Mouse (Mus musculus) CD4-positive helper T cell, adult 2 months (primary cell): ENCODE measurements around the gene Aqp6.

Experiments
- DNase-seq: peaks from one replicate; pipeline ENCODE4 v3.0.0-alpha.2; 2012; ENCODE audit warnings: low read depth, missing footprints, low spot score

Gene Aqp6

DNA sequence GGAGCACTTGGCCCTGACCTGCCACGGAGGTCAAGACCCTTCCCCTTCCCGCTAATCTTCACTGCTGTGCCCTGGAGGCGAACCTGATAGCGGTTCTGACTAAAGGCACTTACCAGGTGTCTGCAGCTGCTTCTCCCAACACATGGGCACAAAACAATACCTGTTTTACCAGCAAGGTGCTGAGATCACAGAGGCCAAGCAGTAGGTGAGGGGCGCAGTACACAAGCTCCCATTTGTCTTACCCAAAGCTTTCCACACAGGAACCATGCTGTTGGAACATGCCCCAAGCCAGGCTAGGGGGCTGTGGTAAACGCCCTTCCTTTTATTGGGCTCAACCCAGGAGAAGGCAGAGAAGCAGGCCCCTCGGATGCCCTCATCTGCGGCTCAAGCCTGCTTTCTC, 3.6 kb upstream of the Aqp6 start:
- no peak for DNase-seq

GRCm38 (mm10) chr15:99599245-99600070, 1.7 kb upstream of the Aqp6 start:
- no peak for DNase-seq

GRCm38 (mm10) chr15:99601823-99602120, 572 bp downstream of the Aqp6 start:
- DNase-seq: no peak

GRCm38 (mm10) chr15:99602206-99602820, 1.1 kb downstream of the Aqp6 start:
- no peak for DNase-seq

- no peak for DNase-seq
Observed at GRCm38 (mm10) chr15:99603216-99603615, 2.0 kb downstream of the Aqp6 start.

- DNase-seq: no peak
Observed at GRCm38 (mm10) chr15:99605595-99605994, 4.4 kb downstream of the Aqp6 start.

GRCm38 (mm10) chr15:99606515-99606914, 5.3 kb downstream of the Aqp6 start:
- no peak for DNase-seq

DNA sequence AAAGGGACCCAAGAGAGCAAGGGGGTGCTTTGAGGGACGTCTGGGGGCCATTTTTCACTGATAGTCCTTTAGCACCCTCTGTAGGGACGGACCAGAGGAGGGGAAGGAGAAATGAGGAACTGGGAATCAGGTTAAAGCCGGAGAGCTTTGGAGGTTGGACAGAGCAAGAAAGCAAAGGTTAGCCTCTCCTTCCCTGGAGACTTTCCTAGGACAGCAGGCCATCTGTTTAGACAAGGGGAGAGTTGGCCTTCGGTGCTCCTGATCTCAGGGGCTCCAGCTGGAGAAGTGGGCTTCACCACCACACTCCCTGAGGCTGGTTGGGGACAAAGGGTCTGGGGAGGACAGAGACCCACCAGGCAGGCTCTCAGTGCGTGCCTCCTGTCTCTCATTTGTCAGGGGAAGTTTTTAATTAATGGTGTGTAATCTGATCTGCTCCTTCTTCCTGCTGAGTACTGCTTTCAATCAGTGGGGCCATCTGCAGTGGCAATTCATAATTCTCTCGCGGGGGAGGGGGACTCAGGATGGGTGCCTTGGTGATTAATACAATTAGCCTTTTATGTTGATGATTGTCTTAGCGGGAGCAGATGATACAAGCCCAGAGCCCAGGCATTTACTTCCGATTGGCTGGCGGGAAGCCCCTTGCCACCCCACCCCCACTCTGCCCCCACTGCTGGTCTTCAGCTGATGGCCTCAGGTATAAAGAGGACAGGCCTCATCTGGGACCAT, 6.4 kb downstream of the Aqp6 start:
- no peak for DNase-seq

DNA sequence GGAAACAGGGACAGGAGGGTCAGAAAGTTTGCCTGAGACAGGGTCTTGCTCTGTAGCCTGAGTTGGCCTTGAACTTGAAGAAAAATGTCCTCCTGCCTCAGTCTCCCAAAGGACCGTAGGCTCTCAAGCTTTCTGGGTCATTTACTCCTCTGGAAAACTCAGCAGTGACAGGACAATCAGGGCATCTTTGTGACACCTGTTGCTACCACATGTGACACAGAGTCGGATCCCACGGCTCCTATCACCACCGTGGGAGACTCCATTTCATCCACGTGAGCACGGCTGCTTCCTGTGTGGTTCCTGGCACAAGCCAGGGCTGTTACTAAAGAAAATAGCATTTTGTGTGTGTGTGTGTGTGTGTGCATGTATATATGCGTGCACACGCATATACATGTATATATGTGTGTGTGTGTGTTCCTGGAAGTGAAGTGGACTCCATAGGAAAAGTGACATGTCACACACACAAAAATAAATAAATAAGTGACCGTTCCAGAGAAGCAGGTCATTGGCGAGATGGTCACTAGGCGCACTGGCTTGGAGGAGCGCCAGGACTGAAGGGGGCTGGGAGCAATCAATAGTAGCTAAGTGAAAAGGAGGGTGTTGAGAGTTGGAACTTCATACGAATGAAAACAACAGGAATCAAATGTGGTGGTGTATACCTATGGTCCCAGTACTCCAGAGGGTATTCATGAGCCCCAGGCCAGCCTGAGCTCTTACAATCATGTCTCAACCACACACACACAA, 7.4 kb downstream of the Aqp6 start:
- DNase-seq: no peak

DNA sequence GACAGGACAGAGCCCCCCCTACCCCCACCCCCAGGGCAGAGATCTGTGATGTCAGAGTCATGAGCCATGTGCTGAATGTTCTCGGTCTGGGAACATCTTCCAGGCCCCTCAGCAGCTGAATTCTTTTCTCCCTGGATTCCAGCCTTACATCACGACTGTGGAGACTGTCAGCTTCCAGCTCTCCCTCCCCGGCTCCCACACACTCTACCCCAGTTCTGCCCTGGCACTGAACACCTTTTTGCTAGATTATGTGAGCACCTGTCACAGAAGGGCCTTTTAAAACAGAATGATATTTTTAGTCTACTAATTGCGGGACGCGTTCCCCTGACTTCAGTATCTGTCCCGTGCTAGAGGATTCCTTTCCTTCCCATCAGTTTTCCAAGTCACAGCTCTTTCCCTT, 10.4 kb downstream of the Aqp6 start:
- DNase-seq: no peak

- no peak for DNase-seq
Observed at GRCm38 (mm10) chr15:99614273-99614672, 13.1 kb downstream of the Aqp6 start.

DNA sequence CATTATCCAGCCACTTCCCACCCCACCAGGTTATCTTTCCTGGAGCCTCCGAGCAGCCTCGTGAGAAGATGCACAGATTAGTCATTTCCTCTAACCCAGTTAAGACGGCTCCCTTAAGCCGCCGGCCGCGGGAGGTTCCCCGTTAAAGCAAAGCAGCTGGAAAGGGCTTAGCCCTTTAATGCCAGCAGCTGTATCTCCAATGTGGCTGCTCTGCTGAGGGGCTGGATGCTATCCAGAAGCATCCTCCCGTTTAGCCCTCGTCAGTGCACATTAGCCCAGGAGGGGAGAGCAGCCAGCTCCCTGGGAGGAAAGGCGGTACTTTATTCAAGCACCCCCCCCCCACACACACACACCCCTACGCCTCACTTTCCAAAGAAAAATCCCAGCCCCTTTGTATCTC, 13.6 kb downstream of the Aqp6 start:
- no peak for DNase-seq

DNA sequence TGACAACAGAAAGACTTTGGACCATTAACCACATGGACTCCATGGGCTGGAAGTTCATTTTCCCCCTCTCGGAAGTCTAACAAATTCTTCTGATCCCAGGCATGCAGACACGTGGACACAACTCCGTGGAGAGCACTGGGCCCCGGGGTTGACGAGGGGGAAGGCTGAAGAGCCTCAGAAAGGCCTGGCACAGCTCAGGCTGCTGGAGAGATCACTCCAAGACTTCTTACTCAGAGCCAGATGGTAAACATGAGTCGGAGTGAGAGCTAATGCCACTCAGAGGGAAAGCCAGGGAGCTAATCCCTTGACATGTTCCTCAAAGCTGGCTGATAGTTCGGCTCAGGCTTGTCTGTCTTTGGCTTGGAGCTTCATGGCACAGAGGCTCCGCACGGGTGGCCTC, 14.0 kb downstream of the Aqp6 start:
- DNase-seq: no peak

- no peak for DNase-seq
Observed at GRCm38 (mm10) chr15:99618595-99618994, 17.4 kb downstream of the Aqp6 start.

GRCm38 (mm10) chr15:99619821-99620220, 18.6 kb downstream of the Aqp6 start:
- DNase-seq: no peak

- DNase-seq: no peak
Observed at GRCm38 (mm10) chr15:99622063-99622462, 20.9 kb downstream of the Aqp6 start.

GRCm38 (mm10) chr15:99631618-99632017, 30.4 kb downstream of the Aqp6 start:
- peak; percentile 22 for DNase-seq

- no peak for DNase-seq
Observed at GRCm38 (mm10) chr15:99634702-99635101, 33.5 kb downstream of the Aqp6 start.

- DNase-seq: no peak
Observed at GRCm38 (mm10) chr15:99637405-99638123, 36.4 kb downstream of the Aqp6 start.

DNA sequence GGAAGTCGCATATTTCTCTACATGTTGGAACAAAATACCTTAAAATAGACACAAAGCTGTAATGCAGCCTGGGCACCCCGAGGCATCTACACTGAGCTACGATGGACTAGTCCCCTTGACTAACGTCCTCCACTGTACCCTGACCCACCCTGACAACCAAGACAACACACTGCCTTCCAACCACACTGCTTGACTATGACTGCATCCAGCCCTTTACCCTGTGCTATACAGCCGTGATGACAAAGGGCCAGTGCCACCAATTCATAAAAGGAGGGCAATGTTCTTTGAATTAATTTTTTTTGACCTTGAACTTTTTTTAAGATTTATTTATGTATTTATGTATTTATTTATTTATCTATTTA, 36.9 kb downstream of the Aqp6 start:
- no peak for DNase-seq

GRCm38 (mm10) chr15:99642622-99643021, 41.4 kb downstream of the Aqp6 start:
- no peak for DNase-seq

GRCm38 (mm10) chr15:99643832-99644231, 42.6 kb downstream of the Aqp6 start:
- DNase-seq: peak; percentile 63
